Mouse (Mus musculus) thymus, postnatal 10 days (tissue): ENCODE measurements around the gene Dpf1.
A peak's percentile ranks its signal among the peaks of the same experiment; 100 is the strongest.

Experiments used
- DNase-seq, 2 experiments: peaks; one replicate each; pipeline ENCODE4 v3.0.0; 2021; ENCODE audit warnings: low spot score in 2 of 2

Dpf1 gene

GRCm38 (mm10) chr7:29340838-29341237, 37.1 kb downstream of the Dpf1 start:
- DNase-seq, result no peak

DNA sequence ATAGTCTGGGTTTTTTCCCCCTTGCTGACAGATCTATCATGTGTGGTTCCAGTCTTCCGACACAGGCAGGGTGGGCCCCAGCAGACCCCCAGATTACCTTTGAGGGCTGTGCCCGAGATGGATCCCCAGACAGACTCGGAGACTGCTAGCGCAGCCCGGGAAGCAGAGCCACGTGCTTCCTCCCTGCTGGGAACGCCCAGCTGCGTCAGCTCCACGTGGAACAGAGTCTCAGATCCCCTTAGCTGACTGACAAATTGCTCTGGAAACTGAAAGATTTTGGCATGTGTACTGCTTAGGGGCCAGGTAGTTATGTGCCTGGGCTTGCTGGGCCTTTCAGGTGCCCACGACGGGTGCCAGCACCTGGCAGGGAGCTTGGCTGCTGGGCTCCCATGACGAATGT, 38.0 kb downstream of the Dpf1 start:
- no peak for DNase-seq

DNA sequence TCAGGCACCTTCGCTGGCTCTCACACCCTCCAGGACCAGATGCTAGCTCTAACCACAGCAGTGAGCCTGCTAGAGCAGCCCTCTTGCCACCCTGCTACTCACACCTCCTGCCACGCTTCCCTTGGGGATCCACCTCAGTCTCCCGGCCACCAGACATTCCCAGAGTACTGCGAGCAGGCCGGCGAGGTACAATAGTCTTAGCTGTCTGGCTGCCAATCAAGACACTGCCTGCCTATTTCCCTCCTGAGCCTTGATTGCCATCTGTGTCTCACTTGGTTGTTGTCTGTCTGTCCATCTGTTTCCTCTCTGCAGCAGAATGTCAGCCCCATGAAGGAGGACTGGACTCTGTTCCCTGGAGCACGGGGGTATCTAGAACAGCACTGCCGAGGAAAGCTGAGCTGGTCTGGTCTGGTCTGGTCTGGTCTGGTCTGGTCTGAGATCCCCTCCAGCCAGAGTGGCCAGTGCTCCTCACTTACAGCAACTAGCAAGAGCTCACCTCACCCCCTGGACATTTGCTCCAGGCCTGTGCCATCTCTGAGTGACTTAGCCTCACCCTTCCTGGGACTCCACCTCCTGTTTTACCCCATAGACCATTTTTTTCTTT, 38.8 kb downstream of the Dpf1 start:
- DNase-seq, result no peak

DNA sequence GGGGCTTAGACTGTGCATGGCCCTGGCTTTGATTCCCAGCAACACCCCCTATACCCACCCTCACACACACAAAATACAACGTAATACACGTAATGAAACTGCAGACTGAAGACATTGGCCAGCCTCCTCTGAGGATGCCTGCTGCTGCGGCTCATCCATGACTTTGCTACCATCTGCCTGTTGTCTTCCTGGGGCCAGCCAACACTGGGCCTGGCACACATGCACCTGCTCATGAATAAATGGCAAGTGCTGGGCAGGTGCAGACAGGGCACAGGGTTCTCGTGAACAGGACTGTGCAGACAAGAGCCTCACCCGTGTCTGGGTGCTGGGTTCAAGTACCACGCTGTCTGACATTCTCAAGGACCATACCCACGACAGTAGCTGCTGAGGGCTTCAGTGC, 40.0 kb downstream of the Dpf1 start:
- no peak for DNase-seq

- DNase-seq, result no peak
These were observed 41.8 kb downstream of the Dpf1 start for GRCm38 (mm10) chr7:29345534-29345933.

GRCm38 (mm10) chr7:29346212-29346611, 42.5 kb downstream of the Dpf1 start:
- DNase-seq, result no peak

GRCm38 (mm10) chr7:29350489-29350888, 46.7 kb downstream of the Dpf1 start:
- no peak for DNase-seq

DNA sequence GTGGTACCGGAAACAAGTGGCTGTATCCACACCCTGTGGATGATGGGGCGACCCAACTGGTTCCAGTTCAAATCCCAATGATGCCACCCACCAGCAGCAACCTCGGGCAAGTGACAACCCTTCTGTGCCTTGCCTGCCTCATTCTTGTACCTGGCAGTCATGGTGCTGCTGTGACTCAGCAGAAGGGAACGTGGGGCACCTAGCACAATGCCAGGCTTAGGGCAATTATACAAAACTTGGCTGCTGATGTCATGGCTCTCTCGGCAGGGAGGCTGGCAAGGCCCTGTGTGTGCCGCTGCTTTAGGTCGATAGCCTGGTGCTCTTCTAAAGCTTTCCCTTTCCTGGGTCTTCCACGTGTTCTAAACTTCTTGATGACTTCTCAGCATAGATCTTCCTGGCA, 48.5 kb downstream of the Dpf1 start:
- no peak for DNase-seq

- DNase-seq, result no peak
These were observed 50.4 kb downstream of the Dpf1 start for GRCm38 (mm10) chr7:29354161-29354560.

GRCm38 (mm10) chr7:29355406-29355805, 51.7 kb downstream of the Dpf1 start:
- no peak for DNase-seq

DNA sequence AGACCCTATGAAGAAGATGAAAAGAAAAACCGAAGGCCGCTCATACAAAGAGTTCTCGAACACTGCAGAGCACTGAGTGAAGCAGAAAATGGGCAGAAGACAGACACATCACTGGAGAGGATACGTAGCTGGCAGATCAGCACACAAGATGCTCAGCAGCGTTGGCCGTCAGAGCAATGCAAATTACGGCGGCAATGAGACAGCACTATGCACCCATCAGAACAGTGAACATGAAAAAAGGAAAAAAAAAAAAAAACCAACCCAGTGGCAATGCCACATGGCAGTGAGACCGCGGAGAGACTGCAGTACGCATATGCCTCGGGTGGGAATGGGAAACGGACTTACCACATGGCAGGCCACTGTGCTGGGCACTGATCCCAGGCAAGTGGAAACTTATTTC, 57.7 kb downstream of the Dpf1 start:
- no peak for DNase-seq

GRCm38 (mm10) chr7:29364052-29364451, 60.3 kb downstream of the Dpf1 start:
- DNase-seq, result peak in 1 of 2 experiments; percentile 48

GRCm38 (mm10) chr7:29367166-29368003, 63.6 kb downstream of the Dpf1 start:
- peak; percentile 19 to 24 for DNase-seq
